ENCODE assay signal across 11 mouse cellular contexts in genomic region chrX:140660731-140661130, GRCm38 (mm10). TPM values are rescaled to one million over a fixed set of nuclear protein-coding genes. Genes with fewer than 3 reads are reported as not detected.
"Had no signal": no experiment of that assay in that cellular context is flagged by ENCODE, and none has a peak within 500 bp of the region (broad histone marks: within the 10 kb centered on the region; RNA-seq: fewer than 3 reads in every experiment).

No protein-coding gene starts in this region.

- H3K4me2 ChIP-seq: liver, embryonic 12.5 days; lung, embryonic 14.5 days; midbrain, embryonic 12.5 days; neural tube, embryonic 12.5 days had no signal

- H3K9me3 ChIP-seq: limb, embryonic 10.5 days; liver, embryonic 12.5 days; midbrain, embryonic 12.5 days; neural tube, embryonic 12.5 days had no signal

- H3K36me3 ChIP-seq: limb, embryonic 10.5 days; liver, embryonic 12.5 days; midbrain, embryonic 12.5 days; neural tube, embryonic 12.5 days had no signal

- ATAC-seq: liver, embryonic 12.5 days had no signal

- H3K27ac ChIP-seq: left cerebral cortex, adult 2 months; limb, embryonic 10.5 days; liver, embryonic 12.5 days; midbrain, embryonic 12.5 days; neural tube, embryonic 12.5 days had no signal

- H3K4me1 ChIP-seq: limb, embryonic 10.5 days; liver, embryonic 12.5 days; midbrain, embryonic 12.5 days; neural tube, embryonic 12.5 days had no signal

- H3K4me3 ChIP-seq: left cerebral cortex, adult 2 months; limb, embryonic 10.5 days; liver, embryonic 12.5 days; midbrain, embryonic 12.5 days; neural tube, embryonic 12.5 days had no signal

- DNase-seq: kidney, postnatal 10 days; kidney, postnatal 4 days; lung, embryonic 14.5 days; right cerebral cortex, postnatal 14 days; thymus, postnatal 36 days had no signal

- H3K9ac ChIP-seq: liver, embryonic 12.5 days; lung, embryonic 14.5 days; midbrain, embryonic 12.5 days; neural tube, embryonic 12.5 days had no signal

RNA-seq across cellular contexts. Expression of gene Mid2, which starts 3.7 kb away (rescaled TPM):
- total RNA-seq: megakaryocyte-erythroid progenitor cell, adult 5-6 weeks had no signal
